Mouse (Mus musculus) naive thymus-derived CD4-positive, alpha-beta T cell, adult 2 months (primary cell): Measurements from ENCODE around the gene Prph2.

Experiments
- DNase-seq: peaks from one replicate; pipeline ENCODE4 v3.0.0-alpha.2; 2011; ENCODE audit warnings: low read depth

Prph2 gene

GRCm38 (mm10) chr17:46963186-46963585, 52.9 kb downstream of the Prph2 start:
- no peak for DNase-seq

GRCm38 (mm10) chr17:46966892-46967291, 56.6 kb downstream of the Prph2 start:
- peak; percentile 77 for DNase-seq

GRCm38 (mm10) chr17:46972603-46973002, 62.3 kb downstream of the Prph2 start:
- no peak for DNase-seq
